Mouse (Mus musculus): ENCODE measurements around the gene Bmx.

DNA sequence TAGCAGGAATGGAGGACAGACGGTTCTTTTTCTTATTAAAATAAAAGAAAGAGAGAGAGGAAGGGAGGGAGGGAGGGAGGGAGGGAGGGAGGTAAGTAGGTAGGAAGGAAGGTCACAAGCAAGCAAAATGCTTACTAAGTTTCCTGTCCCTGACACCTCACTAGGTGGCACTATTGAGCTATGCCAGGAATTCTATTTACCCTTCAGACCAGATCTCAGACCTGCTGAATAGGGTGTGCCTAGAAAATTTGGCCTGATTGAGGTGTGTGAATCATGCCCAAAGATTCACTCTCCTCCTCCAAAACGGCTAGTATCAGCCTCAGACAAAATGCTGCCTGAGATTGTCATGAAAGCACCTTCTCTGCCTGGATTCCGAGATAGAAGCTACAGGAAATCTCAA, 74.1 kb downstream of the Bmx start:
- TF ChIP-seq CTCF (IDR thresholded peaks at IDR 0.05; ENCODE audit: insufficient read depth, low read depth, low read length) (no peak), POLR2A (IDR thresholded peaks at IDR 0.05; ENCODE audit: insufficient read depth, low read depth, low read length) (no peak)

All from olfactory bulb, adult 2 months (tissue).